Mouse (Mus musculus) limb, embryonic 14.5 days (tissue): ENCODE data around the gene Arhgap25. TPM values are rescaled to one million over a fixed set of nuclear protein-coding genes. Genes with fewer than 3 reads are reported as not detected.

Experiments
- ATAC-seq: fragments of 200-750 bp; cut with Nextera tagmentation; 2 replicates; pipeline ENCODE4 v1.8.0; 2017; ENCODE audit warnings: low read depth, moderate number of reproducible peaks, moderate TSS enrichment; ENCODE audit not compliant: low FRiP score
- DNase-seq: peaks from one replicate; pipeline ENCODE4 v3.0.0-alpha.2; 2015; ENCODE audit warnings: low spot score
- H3K27ac ChIP-seq: fragments of 300-500 bp; sonication (generic); replicated peaks from 2 replicates; pipeline ENCODE4 v1.5.1; 2014; ENCODE audit warnings: low read depth, mild to moderate bottlenecking, low read length, moderate library complexity, mixed read lengths
- H3K27me3 ChIP-seq: fragments of 300-500 bp; sonication (generic); 2 replicates; pipeline ENCODE4 v1.6.1; 2014; ENCODE audit warnings: low read length, mixed read lengths; ENCODE audit not compliant: control insufficient read depth, insufficient read depth
- H3K36me3 ChIP-seq: fragments of 300-500 bp; sonication (generic); 2 replicates; pipeline ENCODE4 v1.6.1; 2014; ENCODE audit warnings: mild to moderate bottlenecking, low read length, moderate library complexity, mixed read lengths; ENCODE audit not compliant: control insufficient read depth, insufficient read depth
- H3K4me1 ChIP-seq: fragments of 300-500 bp; sonication (generic); 2 replicates; pipeline ENCODE4 v1.6.1; 2014; ENCODE audit warnings: antibody characterized with exemption, low read length, mixed read lengths; ENCODE audit not compliant: control insufficient read depth, insufficient read depth
- H3K4me2 ChIP-seq: fragments of 300-500 bp; sonication (generic); replicated peaks from 2 replicates; pipeline ENCODE4 v1.6.1; 2014; ENCODE audit warnings: low read depth, mild to moderate bottlenecking, low read length, moderate library complexity; ENCODE audit not compliant: severe bottlenecking
- H3K4me3 ChIP-seq: fragments of 300-500 bp; sonication (generic); replicated peaks from 2 replicates; pipeline ENCODE4 v1.5.1; 2014; ENCODE audit warnings: low read length
- H3K9ac ChIP-seq: fragments of 300-500 bp; sonication (generic); 2 replicates; pipeline ENCODE4 v1.6.1; 2014; ENCODE audit warnings: mild to moderate bottlenecking, low read depth, low read length, moderate library complexity; ENCODE audit not compliant: severe bottlenecking
- H3K9me3 ChIP-seq: fragments of 300-500 bp; sonication (generic); 2 replicates; pipeline ENCODE4 v1.6.1; 2016; ENCODE audit warnings: low read length; ENCODE audit not compliant: control insufficient read depth
- POLR2A ChIP-seq: fragments of 200-500 bp; IDR thresholded peaks from 2 replicates; pipeline ENCODE4 v1.8.0; 2012; ENCODE audit warnings: inconsistent platforms, mild to moderate bottlenecking, moderate library complexity, borderline replicate concordance; ENCODE audit not compliant: insufficient read depth, insufficient read length; ENCODE audit errors: extremely low read depth
- WGBS: fragments of 180-500 bp; shearing (Covaris S2); extraction: QIAGEN DNeasy Blood & Tissue Kit; methylation state at CpG from one replicate; pipeline ENCODE4 v1.1.7; 2014; 5-methylcytosine and 5-hydroxymethylcytosine counted together
- polyA plus RNA-seq, 2 experiments: library from polyadenylated mRNA; depleted of rRNA in 1 of 2; stranded (reverse) in 1 of 2; unstranded in 1 of 2; fragments of >200 nt; fragmentation: Nextera tagmentation in 1 of 2; extraction: Ambion mirVana in 1 of 2; gene quantifications; 2 replicates each; pipeline versions ENCODE4 v1.2.1 to v1.2.3; 2012 to 2014

The Arhgap25 gene
- polyA plus RNA-seq (2012; rRNA removed) (2.6 and 3.2 TPM in 2 replicates), polyA plus RNA-seq (2014; fragmentation: Nextera tagmentation; extraction: Ambion mirVana) (6.4 and 6.8 TPM in 2 replicates)

- no peak within 1 kb of the TSS for H3K27ac ChIP-seq
- DNase-seq (no peak), ATAC-seq (no peak)
- H3K36me3 ChIP-seq = no peaks in the 10 kb centered on the region
- 0 out of 2 replicates have a peak, but pooled peaks cover 4% of the 10 kb centered on the region for H3K4me1 ChIP-seq
- no peak within 1 kb of the TSS for H3K9ac ChIP-seq
- no peak for TF ChIP-seq POLR2A
- no peaks in the 10 kb centered on the region for H3K9me3 ChIP-seq
- no peak within 1 kb of the TSS for H3K4me2 ChIP-seq
- no peak within 1 kb of the TSS for H3K4me3 ChIP-seq
- 45% methylated on average over 14 of the region's 14 CpGs for WGBS
- no peaks in the 10 kb centered on the region for H3K27me3 ChIP-seq
These were observed at the start of gene Arhgap25 for GRCm38 (mm10) chr6:87532953-87533710. Gene Arhgap25, minus strand, starts transcription at chr6:87533259.

GRCm38 (mm10) chr6:87582456-87582855 is 49.4 kb upstream of the Arhgap25 start:
- no peak overlapping the region for H3K9ac ChIP-seq
- 0 out of 2 replicates have a peak overlapping the region, but pooled peaks have one; percentile 26 for H3K27ac ChIP-seq
- H3K4me1 ChIP-seq = peaks cover 9% of the 10 kb centered on the region; the same call in 1 of the 2 replicates
- WGBS = 52% methylated on average over 6 of the region's 6 CpGs
- DNase-seq (peak; percentile 41), ATAC-seq (no peak)
- no peaks in the 10 kb centered on the region for H3K9me3 ChIP-seq
- no peak overlapping the region for H3K4me3 ChIP-seq
- H3K36me3 ChIP-seq = no peaks in the 10 kb centered on the region
- TF ChIP-seq POLR2A = no peak
- H3K4me2 ChIP-seq = no peak overlapping the region
- no peaks in the 10 kb centered on the region for H3K27me3 ChIP-seq

GRCm38 (mm10) chr6:87581581-87581980 is 48.5 kb upstream of the Arhgap25 start:
- Histone ChIP-seq H3K9ac (no peak overlapping the region), H3K9me3 (no peaks in the 10 kb centered on the region), H3K4me1 (peaks cover 11% of the 10 kb centered on the region; the same call in 1 of the 2 replicates), H3K27ac (no peak overlapping the region), H3K4me2 (no peak overlapping the region), H3K4me3 (no peak overlapping the region), H3K27me3 (no peaks in the 10 kb centered on the region), H3K36me3 (no peaks in the 10 kb centered on the region)
- 89% methylated on average over 18 of the region's 18 CpGs for WGBS
- ATAC-seq (no peak), DNase-seq (no peak)
- no peak for TF ChIP-seq POLR2A

GRCm38 (mm10) chr6:87581071-87581470 is 48.0 kb upstream of the Arhgap25 start:
- no peak overlapping the region for H3K4me3 ChIP-seq
- DNase-seq = no peak
- peaks cover 14% of the 10 kb centered on the region; the same call in 1 of the 2 replicates for H3K4me1 ChIP-seq
- no peaks in the 10 kb centered on the region for H3K27me3 ChIP-seq
- H3K9me3 ChIP-seq = no peaks in the 10 kb centered on the region
- no peak for TF ChIP-seq POLR2A
- no peak overlapping the region for H3K9ac ChIP-seq
- 92% methylated on average over 15 of the region's 15 CpGs for WGBS
- no peak overlapping the region for H3K4me2 ChIP-seq
- H3K27ac ChIP-seq = no peak overlapping the region
- no peak for ATAC-seq
- no peaks in the 10 kb centered on the region for H3K36me3 ChIP-seq

GRCm38 (mm10) chr6:87578247-87578646 is 45.2 kb upstream of the Arhgap25 start:
- H3K4me1 ChIP-seq = peaks cover 14% of the 10 kb centered on the region; the same call in 1 of the 2 replicates
- TF ChIP-seq POLR2A = no peak
- no peak overlapping the region for H3K4me3 ChIP-seq
- WGBS = 38% methylated on average over 9 of the region's 9 CpGs
- no peak for ATAC-seq
- H3K9ac ChIP-seq = no peak overlapping the region
- no peaks in the 10 kb centered on the region for H3K27me3 ChIP-seq
- H3K4me2 ChIP-seq = no peak overlapping the region
- no peaks in the 10 kb centered on the region for H3K36me3 ChIP-seq
- no peaks in the 10 kb centered on the region for H3K9me3 ChIP-seq
- H3K27ac ChIP-seq = no peak overlapping the region
- no peak for DNase-seq
